Mouse (Mus musculus) layer of hippocampus, postnatal 14 days (tissue): ENCODE data around the gene Gm4756. TPM values are rescaled to one million over a fixed set of nuclear protein-coding genes. Genes with fewer than 3 reads are reported as not detected.

Experiments used
- total RNA-seq, 2 experiments: library from RNA; stranded (reverse); gene quantifications; 2 replicates each; pipeline ENCODE4 v1.2.3; 2021

The Gm4756 gene
- total RNA-seq, 2 experiments from 2014 or later = 0.55 TPM; not detected in 1

Other genes with a start within 250 kb of the Gm4756 start
- 1,000 to 10,000 TPM; 1,488 to 1,503 TPM for gene Rtn1, start 240.6 kb downstream of the Gm4756 start, total RNA-seq
- gene Lrrc9, start 207.8 kb downstream of the Gm4756 start, total RNA-seq = 1 to 10 TPM; 1.5 to 1.6 TPM
- gene Pcnx4, start 113.3 kb downstream of the Gm4756 start, total RNA-seq = 10 to 100 TPM; 27.5 to 30.4 TPM
- 10 to 100 TPM; 42.7 to 43.5 TPM for gene Dhrs7, start 15.2 kb upstream of the Gm4756 start, total RNA-seq
- 100 to 1,000 TPM; 215 to 243 TPM for gene Ppm1a, start 107.8 kb upstream of the Gm4756 start, total RNA-seq